Mouse (Mus musculus): ENCODE measurements around the gene Barx1.

The Barx1 gene

DNA sequence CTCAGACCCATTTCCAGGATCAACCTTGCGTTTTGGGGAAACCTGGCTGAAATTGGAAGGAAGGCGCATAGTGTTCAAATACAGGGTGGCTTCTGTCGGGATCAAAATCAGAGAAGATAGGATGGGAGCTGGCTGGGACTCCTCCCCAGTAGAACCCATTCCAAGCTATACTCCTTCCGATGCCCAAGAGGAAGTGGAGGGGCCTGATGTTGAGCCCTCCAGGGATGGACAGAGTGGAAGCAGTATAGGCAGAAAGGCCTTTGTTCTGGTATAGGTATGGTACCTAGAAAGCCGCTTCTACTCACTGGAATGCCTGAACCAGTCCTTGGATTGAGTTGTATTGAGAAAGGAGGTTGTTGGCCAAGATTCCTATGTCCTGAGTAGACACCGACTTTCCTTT, 2.1 kb upstream of the Barx1 start:
- DNase-seq, result no peak

- no peak for DNase-seq
These were observed 1.2 kb upstream of the Barx1 start for GRCm38 (mm10) chr13:48661561-48661960.

- peak; percentile 65 for DNase-seq
These were observed 601 bp downstream of the Barx1 start for GRCm38 (mm10) chr13:48663211-48663987.

DNA sequence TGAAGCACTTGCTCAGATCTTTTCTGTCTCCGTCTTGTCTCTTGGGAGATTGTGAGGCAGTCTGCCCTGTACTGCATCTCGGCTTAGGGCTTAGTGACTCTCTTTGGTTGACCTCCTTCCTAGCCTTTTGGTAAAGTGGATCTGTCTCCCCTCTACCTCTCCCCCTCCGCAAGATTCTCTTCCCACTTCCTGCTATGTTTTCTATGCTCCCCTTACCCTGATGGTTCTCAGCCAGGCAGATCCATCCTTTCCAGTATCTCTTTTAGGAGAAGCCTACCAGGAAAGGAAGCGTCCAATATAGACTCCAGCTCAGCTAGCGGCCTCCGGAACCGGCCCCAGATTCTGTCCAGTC, 1.2 kb downstream of the Barx1 start:
- DNase-seq, result no peak

DNA sequence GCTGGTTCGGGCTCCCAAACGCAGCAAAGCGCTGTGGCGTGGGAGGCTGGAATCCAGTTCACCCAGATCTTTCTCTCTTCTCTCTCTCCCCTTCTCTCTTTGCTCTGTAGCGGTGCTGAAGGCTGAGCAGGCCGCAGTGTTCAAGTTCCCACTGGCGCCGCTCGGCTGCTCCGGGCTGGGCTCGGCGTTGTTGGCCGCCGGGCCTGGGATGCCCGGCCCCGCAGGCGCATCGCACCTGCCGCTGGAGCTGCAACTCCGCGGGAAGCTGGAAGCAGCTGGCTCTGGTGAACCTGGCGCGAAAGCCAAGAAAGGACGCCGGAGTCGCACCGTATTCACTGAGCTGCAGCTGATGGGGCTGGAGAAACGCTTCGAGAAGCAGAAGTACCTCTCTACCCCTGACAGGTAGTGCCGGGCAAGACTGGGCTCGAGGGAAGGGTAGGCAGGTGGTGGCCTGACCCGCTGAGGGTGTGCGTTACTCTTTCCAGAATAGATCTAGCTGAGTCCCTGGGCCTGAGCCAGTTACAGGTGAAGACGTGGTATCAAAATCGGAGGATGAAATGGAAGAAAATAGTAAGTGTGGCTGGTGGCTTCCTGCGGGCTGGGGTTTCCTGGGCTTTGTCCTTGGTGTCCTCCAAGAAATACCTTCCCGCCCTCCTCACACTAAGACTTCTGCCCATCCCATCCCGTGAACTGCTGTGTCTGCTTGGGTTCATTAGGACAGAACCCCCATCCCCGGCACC, 2.3 kb downstream of the Barx1 start:
- DNase-seq, result peak; percentile 45

- peak; percentile 55 for DNase-seq
These were observed 3.1 kb downstream of the Barx1 start for GRCm38 (mm10) chr13:48665656-48666597.

GRCm38 (mm10) chr13:48667461-48667860, 4.7 kb downstream of the Barx1 start:
- DNase-seq, result peak; percentile 25

- DNase-seq, result peak; percentile 37
These were observed 5.5 kb downstream of the Barx1 start for GRCm38 (mm10) chr13:48668091-48668975.

GRCm38 (mm10) chr13:48668976-48669534, 6.3 kb downstream of the Barx1 start:
- DNase-seq, result peak; percentile 52

- DNase-seq, result peak; percentile 44
These were observed 9.6 kb downstream of the Barx1 start for GRCm38 (mm10) chr13:48672312-48672840.

DNA sequence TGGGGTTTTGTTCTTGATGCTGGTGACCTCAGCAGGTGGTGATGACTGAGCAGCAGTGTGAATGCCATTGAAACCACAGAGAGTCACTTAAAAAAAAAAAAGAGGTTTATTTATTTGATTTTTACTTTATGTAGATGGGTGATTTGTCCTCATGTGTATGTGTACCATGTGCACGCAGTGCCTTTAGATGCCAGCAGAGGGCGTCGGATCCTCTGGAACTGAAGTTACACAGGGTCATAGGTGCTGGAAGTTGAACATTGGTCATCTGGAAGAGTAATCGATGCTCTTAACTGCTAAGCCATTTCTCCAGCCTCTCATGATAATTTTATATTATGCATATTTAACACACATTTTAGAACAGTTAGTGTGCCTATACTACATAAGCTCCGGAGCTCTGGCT, 11.8 kb downstream of the Barx1 start:
- DNase-seq, result no peak

- peak; percentile 42 for DNase-seq
These were observed 16.6 kb downstream of the Barx1 start for GRCm38 (mm10) chr13:48679351-48679750.

DNA sequence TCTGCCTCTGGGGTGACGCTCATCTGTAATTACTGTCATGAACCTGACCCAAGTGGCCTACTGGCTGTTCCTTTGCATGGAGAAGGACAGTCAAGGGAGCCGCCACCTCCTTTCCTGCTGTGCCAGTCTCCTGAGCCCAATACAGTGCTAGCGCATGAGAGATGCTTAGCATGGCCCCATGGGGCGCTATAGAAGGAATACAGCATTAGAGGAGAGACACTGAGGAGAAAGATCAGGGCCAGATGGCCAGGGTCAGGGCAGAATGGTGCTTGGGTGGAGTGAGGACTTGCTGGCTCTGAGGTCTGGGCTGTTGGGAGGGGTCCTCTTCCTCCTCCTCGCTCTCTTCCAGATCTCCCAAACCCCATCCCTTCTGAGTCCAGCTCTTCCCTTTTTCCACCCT, 23.9 kb downstream of the Barx1 start:
- peak; percentile 38 for DNase-seq

GRCm38 (mm10) chr13:48691991-48692390, 29.2 kb downstream of the Barx1 start:
- DNase-seq, result no peak

- peak; percentile 41 for DNase-seq
These were observed 31.6 kb downstream of the Barx1 start for GRCm38 (mm10) chr13:48694090-48695064.

DNA sequence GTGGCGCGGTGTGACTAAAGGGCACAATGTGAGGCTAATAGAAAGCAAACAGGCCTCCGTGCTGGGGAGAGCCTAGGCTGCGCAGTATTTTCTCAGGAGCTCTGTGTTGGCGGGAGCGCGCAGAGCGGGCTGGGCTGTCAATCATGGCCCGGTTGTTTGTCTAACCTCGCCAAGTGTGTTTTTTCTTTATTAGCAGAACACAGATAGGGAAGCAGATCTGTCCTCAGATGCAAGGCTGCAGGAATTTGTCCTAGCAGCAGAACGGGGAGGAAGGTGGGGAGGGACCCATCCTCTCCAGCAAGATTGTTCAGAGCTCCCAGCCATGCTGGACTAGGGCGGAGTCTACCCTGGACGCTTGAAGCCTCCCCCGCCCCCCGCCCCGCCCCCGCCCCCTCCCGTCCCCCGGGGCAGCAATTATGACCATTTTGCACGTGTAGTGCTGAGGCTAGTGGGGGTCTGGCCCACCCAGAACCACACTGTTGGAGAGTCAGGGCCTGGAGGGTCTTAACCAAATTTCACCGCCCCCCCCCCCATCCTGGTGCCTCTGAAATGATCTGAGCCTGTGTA, 43.7 kb downstream of the Barx1 start:
- peak; percentile 73 for DNase-seq

DNA sequence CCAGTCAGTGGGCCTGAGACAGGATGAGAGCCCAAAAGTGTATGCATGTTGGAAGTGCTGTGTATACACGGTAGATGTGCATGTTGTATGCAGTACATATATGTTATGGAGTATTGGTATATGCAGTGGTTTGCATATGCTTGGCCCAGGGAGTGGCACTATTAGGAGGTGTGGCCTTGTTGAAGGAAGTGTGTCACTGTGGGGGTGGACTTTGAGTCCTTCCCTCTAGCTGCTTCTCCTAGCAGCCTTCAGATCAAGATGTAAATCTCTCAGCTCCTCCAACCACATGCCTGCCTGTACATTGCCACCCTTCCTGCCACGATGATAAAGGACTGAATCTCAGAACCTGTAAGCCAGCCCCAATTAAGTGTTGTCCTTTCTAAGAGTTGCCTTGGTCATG, 49.9 kb downstream of the Barx1 start:
- no peak for DNase-seq

GRCm38 (mm10) chr13:48716075-48716474, 53.3 kb downstream of the Barx1 start:
- DNase-seq, result peak; percentile 32

Data from embryo, embryonic 11 days (tissue).